Mouse (Mus musculus): ENCODE data around the gene Ccnd3.
"Not testable (repeated sequence)": the region's sequence is repeated elsewhere in the genome, so short reads cannot be mapped to it uniquely, and the experiment has no call there.

Ccnd3 gene

GRCm38 (mm10) chr17:47594183-47594968, 89.5 kb downstream of the Ccnd3 start:
- DNase-seq (ENCODE audit: low spot score in 2 of 2) = peak in 1 of 2 experiments; percentile 34

GRCm38 (mm10) chr17:47594969-47595247, 90.1 kb downstream of the Ccnd3 start:
- DNase-seq (ENCODE audit: low spot score in 2 of 2) = no peak

GRCm38 (mm10) chr17:47595248-47596161, 90.7 kb downstream of the Ccnd3 start:
- DNase-seq (ENCODE audit: low spot score in 2 of 2) = peak in 1 of 2 experiments; percentile 51

GRCm38 (mm10) chr17:47596162-47596838, 91.4 kb downstream of the Ccnd3 start:
- no peak for DNase-seq (ENCODE audit: low spot score in 2 of 2)

- no peak for DNase-seq (ENCODE audit: low spot score in 2 of 2)
Observed at GRCm38 (mm10) chr17:47596839-47597164, 92.0 kb downstream of the Ccnd3 start.

GRCm38 (mm10) chr17:47597261-47597660, 92.4 kb downstream of the Ccnd3 start:
- no peak for DNase-seq (ENCODE audit: low spot score in 2 of 2)

GRCm38 (mm10) chr17:47597838-47598579, 93.2 kb downstream of the Ccnd3 start:
- no peak for DNase-seq (ENCODE audit: low spot score in 2 of 2)

- not testable (repeated sequence) for DNase-seq (ENCODE audit: low spot score in 2 of 2)
Observed at GRCm38 (mm10) chr17:47598580-47599304, 93.9 kb downstream of the Ccnd3 start.

GRCm38 (mm10) chr17:47599511-47600297, 94.9 kb downstream of the Ccnd3 start:
- DNase-seq (ENCODE audit: low spot score in 2 of 2) = no peak

- no peak for DNase-seq (ENCODE audit: low spot score in 2 of 2)
Observed at GRCm38 (mm10) chr17:47600601-47601388, 95.9 kb downstream of the Ccnd3 start.

GRCm38 (mm10) chr17:47601389-47601755, 96.5 kb downstream of the Ccnd3 start:
- DNase-seq (ENCODE audit: low spot score in 2 of 2) = no peak

- DNase-seq (ENCODE audit: low spot score in 2 of 2) = no peak
Observed at GRCm38 (mm10) chr17:47602289-47602688, 97.4 kb downstream of the Ccnd3 start.

GRCm38 (mm10) chr17:47606220-47606619, 101.4 kb downstream of the Ccnd3 start:
- no peak for DNase-seq (ENCODE audit: low spot score in 2 of 2)

GRCm38 (mm10) chr17:47609182-47609581, 104.3 kb downstream of the Ccnd3 start:
- DNase-seq (ENCODE audit: low spot score in 2 of 2) = no peak

- peak; percentile 95 to 97 for DNase-seq (ENCODE audit: low spot score in 2 of 2)
Observed at GRCm38 (mm10) chr17:47610849-47611660, 106.2 kb downstream of the Ccnd3 start, which contains the start of the genes Bysl, Med20 and Gm20517. Bysl (minus strand) TSS chr17:47611492. Med20 (plus strand) TSS chr17:47611582. Gm20517 (plus strand) TSS chr17:47611589.

- no peak for DNase-seq (ENCODE audit: low spot score in 2 of 2)
Observed at GRCm38 (mm10) chr17:47611661-47611982, 106.8 kb downstream of the Ccnd3 start.

- DNase-seq (ENCODE audit: low spot score in 2 of 2) = no peak
Observed at GRCm38 (mm10) chr17:47614018-47614417, 109.2 kb downstream of the Ccnd3 start.

GRCm38 (mm10) chr17:47616119-47616518, 111.3 kb downstream of the Ccnd3 start:
- no peak for DNase-seq (ENCODE audit: low spot score in 2 of 2)

- no peak for DNase-seq (ENCODE audit: low spot score in 2 of 2)
Observed at GRCm38 (mm10) chr17:47616652-47617051, 111.8 kb downstream of the Ccnd3 start.

All from urinary bladder, postnatal 36 days (tissue).